Mouse (Mus musculus) liver, adult 2 months (tissue): ENCODE measurements around the gene Pak1ip1. TPM values are rescaled to one million over a fixed set of nuclear protein-coding genes. Genes with fewer than 3 reads are reported as not detected.

ENCODE experiments used
- DNase-seq: peaks from one replicate; pipeline ENCODE4 v3.0.0-alpha.2; 2011; ENCODE audit warnings: low read depth, low spot score; ENCODE audit errors: extremely low read depth
- H3K27ac ChIP-seq: fragments of 200-500 bp; replicated peaks from 2 replicates; pipeline ENCODE4 v1.5.1; 2012; ENCODE audit warnings: low read depth, mild to moderate bottlenecking, control low read depth, inconsistent platforms, low read length; ENCODE audit not compliant: insufficient read depth
- H3K27me3 ChIP-seq: fragments of 200-500 bp; 2 replicates; pipeline ENCODE4 v1.6.1; 2012; ENCODE audit warnings: mild to moderate bottlenecking, moderate library complexity, low read length, inconsistent platforms; ENCODE audit not compliant: control insufficient read depth, insufficient read depth
- H3K36me3 ChIP-seq: fragments of 200-500 bp; 2 replicates; pipeline ENCODE4 v1.6.1; 2012; ENCODE audit warnings: low read length, inconsistent platforms; ENCODE audit not compliant: control insufficient read depth, insufficient read depth
- H3K4me1 ChIP-seq: fragments of 200-500 bp; 2 replicates; pipeline ENCODE4 v1.6.1; 2011; ENCODE audit warnings: low read length; ENCODE audit not compliant: control insufficient read depth, insufficient read depth
- H3K4me3 ChIP-seq: fragments of 200-500 bp; 2 replicates; pipeline ENCODE4 v1.5.1; 2011; ENCODE audit warnings: low read depth, mild to moderate bottlenecking, control low read depth, low read length, moderate library complexity; ENCODE audit not compliant: insufficient read depth
- H3K79me2 ChIP-seq: fragments of 200-500 bp; 2 replicates; pipeline ENCODE4 v1.6.1; 2012; ENCODE audit warnings: inconsistent platforms, mild to moderate bottlenecking, low read length, moderate library complexity; ENCODE audit not compliant: control insufficient read depth, insufficient read depth
- H3K9ac ChIP-seq: fragments of 200-500 bp; 2 replicates; pipeline ENCODE4 v1.6.1; 2012; ENCODE audit warnings: low read depth, mild to moderate bottlenecking, control low read depth, inconsistent platforms, low read length
- CTCF ChIP-seq: fragments of 200-500 bp; IDR thresholded peaks from 2 replicates; pipeline ENCODE4 v1.5.1; 2011; ENCODE audit warnings: low read depth, low read length, control low read depth
- POLR2A ChIP-seq: fragments of 200-500 bp; IDR thresholded peaks from 2 replicates; pipeline ENCODE4 v1.6.1; 2011; ENCODE audit warnings: low read length, control low read depth; ENCODE audit not compliant: insufficient read depth; ENCODE audit errors: extremely low read depth
- WGBS: fragments of 180-500 bp; shearing (Covaris S2); methylation state at CpG from one replicate; pipeline ENCODE4 v1.1.7; 2018; 5-methylcytosine and 5-hydroxymethylcytosine counted together
- polyA plus RNA-seq: library from polyadenylated mRNA; depleted of rRNA; stranded (reverse); fragments of >200 nt; gene quantifications from 2 replicates; pipeline ENCODE4 v1.2.3, GENCODE M21; 2012; rRNA removed
- total RNA-seq: library from RNA; depleted of rRNA; stranded (reverse); fragments of >200 nt; gene quantifications from 2 replicates; pipeline ENCODE4 v1.2.3, GENCODE M21; 2014; rRNA removed

The Pak1ip1 gene
- total RNA-seq, result 28.9 and 35.5 TPM in 2 replicates
- polyA plus RNA-seq, result 33.4 and 34.2 TPM in 2 replicates

DNA sequence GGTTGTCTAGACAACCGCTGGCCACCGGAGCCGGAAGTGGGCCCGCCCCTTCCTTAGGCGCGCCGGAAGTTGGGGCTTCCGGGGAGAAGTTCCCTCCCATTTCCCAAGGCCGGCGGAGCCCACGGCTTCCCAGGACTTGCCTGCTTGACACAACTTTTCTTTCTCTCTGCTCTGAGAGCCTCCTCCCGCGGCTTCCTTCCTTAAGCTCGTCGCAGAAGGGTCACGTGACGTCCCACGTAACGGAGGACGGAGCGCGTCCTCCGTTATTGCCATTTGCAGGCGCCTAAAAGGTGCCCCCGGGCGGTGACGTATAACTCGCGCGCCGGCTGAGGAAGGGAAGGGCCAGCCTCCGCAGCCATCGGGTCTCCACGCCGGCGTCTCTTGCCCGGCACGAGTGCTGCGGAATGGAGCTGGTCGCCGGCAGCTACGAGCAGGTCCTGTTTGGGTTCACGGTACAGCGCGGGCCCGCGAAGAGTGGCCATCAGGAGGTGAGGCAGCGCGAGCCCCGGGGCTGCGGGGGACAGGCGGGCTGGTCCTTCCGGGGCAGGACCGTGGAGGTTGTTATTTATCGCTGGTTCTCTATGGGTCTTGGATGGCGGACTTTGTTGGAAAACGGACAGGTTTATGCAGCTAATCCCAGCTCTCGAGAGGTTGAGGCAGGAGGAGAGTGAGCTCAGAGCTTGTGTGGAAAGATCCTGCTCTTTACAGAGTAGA lies at the start of gene Pak1ip1:
Gene Pak1ip1 (plus strand): TSS at position 98 of the 714 bp plus-strand sequence.
- Histone ChIP-seq H3K4me3 (peak within 1 kb of the TSS; percentile 89), H3K27ac (peak within 1 kb of the TSS; percentile 99), H3K79me2 (peaks cover 15% of the 10 kb centered on the region; the same call in 1 of the 2 replicates), H3K4me1 (peaks cover 17% of the 10 kb centered on the region), H3K27me3 (no peaks in the 10 kb centered on the region), H3K9ac (peak within 1 kb of the TSS; percentile 93), H3K36me3 (no peaks in the 10 kb centered on the region)
- TF ChIP-seq CTCF (no peak), POLR2A (no peak)
- WGBS, result under 1% methylated on average over 58 of the region's 58 CpGs
- DNase-seq, result peak; percentile 81

DNA sequence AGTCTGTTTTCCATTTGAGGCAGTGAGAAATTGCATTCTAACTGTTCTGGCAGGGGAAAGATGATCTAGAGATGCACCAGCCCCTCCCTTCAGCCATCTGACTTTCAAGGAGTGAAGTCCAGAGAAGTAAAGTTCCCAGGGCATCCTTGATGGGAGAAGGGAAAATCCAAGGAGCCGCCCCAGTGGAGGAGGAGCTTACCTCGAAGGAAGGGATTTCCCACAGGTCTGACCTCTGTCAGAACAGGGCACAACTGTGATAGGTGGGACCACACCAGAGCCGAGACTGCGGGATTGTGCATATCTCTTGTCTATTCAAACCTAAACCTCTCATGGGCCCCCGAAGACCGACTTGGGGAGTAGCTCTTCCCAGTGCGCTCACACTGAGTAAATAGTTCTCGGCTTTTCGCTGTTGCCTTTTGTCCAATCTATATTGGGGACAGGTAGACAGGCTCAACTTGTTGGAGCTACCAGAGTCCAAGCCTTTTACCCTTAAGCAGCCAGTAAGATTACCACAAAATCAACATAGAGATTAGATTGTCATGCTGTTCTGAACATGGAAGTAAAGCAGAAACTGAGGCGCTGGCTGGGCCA lies 49.3 kb upstream of the Pak1ip1 start:
- WGBS, result 80% methylated on average over 10 of the region's 10 CpGs
- no peak overlapping the region for H3K4me3 ChIP-seq
- H3K27me3 ChIP-seq, result no peaks in the 10 kb centered on the region
- H3K79me2 ChIP-seq, result peaks cover 13% of the 10 kb centered on the region; the same call in 1 of the 2 replicates
- no peaks in the 10 kb centered on the region for H3K36me3 ChIP-seq
- TF ChIP-seq POLR2A (no peak), CTCF (no peak)
- H3K9ac ChIP-seq, result no peak overlapping the region
- no peak overlapping the region for H3K27ac ChIP-seq
- peaks cover 11% of the 10 kb centered on the region for H3K4me1 ChIP-seq
- no peak for DNase-seq

DNA sequence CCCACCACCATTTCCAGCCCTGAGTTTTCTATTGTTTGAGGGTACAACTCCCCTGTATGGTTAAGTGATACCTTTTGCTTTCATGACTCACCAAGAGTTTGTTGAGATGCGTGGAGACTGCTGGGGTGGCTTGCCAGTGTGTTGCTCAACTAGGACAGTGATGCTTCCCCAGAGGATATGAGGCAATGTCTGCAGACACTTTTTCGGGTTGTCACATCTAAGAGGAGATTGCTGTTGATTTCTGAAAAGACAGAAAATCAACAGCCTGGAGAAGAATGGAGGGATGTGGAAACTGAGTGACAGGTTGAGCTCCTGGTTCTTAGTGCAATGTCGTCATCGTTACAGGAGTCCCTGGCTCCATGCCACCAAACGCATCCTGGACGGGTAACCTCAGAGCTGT lies 47.6 kb upstream of the Pak1ip1 start:
- H3K36me3 ChIP-seq, result peaks cover under 1% of the 10 kb centered on the region; the same call in 1 of the 2 replicates
- H3K79me2 ChIP-seq, result peaks cover 3% of the 10 kb centered on the region; the same call in 1 of the 2 replicates
- no peak overlapping the region for H3K4me3 ChIP-seq
- no peak for TF ChIP-seq POLR2A
- 18% methylated on average over 6 of the region's 6 CpGs for WGBS
- H3K27ac ChIP-seq, result no peak overlapping the region
- H3K9ac ChIP-seq, result no peak overlapping the region
- peak; percentile 36 for DNase-seq
- H3K27me3 ChIP-seq, result no peaks in the 10 kb centered on the region
- peaks cover 6% of the 10 kb centered on the region for H3K4me1 ChIP-seq

DNA sequence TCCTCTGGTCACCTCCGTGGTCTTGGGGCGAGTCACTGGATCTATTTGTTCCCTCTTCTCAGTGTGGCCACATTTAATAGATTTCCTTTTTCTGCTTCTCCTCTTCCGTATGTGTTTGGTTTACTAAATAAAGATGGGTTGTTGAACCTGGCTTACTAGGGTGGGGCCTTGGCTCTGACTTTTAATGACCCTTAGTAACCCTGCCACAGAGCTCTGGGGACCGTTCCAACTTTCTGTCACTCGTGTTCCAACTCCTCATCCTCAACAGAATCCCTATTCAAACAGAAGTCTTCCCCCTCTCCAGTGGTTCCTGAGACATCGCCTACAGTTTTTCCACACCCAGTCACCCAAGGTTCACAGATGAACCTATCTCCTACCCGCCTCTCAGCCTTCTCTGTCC lies 45.0 kb upstream of the Pak1ip1 start:
- H3K4me1 ChIP-seq, result peaks cover 6% of the 10 kb centered on the region
- 20% methylated on average over 7 of the region's 7 CpGs for WGBS
- DNase-seq, result peak; percentile 66
- H3K27me3 ChIP-seq, result no peaks in the 10 kb centered on the region
- no peak overlapping the region for H3K9ac ChIP-seq
- no peak overlapping the region for H3K4me3 ChIP-seq
- H3K79me2 ChIP-seq, result peaks cover 3% of the 10 kb centered on the region; the same call in 1 of the 2 replicates
- H3K36me3 ChIP-seq, result peaks cover 11% of the 10 kb centered on the region
- TF ChIP-seq POLR2A, result no peak
- no peak for TF ChIP-seq CTCF
- no peak overlapping the region for H3K27ac ChIP-seq

DNA sequence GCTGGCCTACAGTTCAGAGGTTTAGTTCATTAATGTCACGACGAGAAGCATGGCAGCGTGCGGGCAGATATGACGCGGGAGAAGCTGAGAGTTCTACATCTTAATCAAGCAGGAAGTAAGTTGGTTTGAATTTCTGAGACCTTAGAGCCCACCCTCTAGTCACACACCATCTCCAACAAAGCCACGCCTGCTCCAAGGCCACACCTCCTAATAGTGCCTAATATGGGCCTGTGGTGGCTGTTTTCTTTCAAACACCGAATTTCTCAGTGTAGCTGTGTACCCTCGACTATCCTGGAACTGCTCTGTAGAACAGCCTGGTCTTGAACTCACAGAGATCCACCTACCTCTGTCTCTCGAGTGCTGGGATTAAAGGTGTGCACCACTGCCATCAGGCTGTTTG lies 33.2 kb upstream of the Pak1ip1 start:
- TF ChIP-seq CTCF (no peak), POLR2A (no peak)
- Histone ChIP-seq H3K79me2 (no peaks in the 10 kb centered on the region), H3K36me3 (no peaks in the 10 kb centered on the region), H3K4me3 (no peak overlapping the region), H3K9ac (no peak overlapping the region), H3K27ac (no peak overlapping the region), H3K4me1 (peaks cover 3% of the 10 kb centered on the region), H3K27me3 (no peaks in the 10 kb centered on the region)
- DNase-seq, result no peak
- WGBS, result 94% methylated on average over 10 of the region's 10 CpGs

DNA sequence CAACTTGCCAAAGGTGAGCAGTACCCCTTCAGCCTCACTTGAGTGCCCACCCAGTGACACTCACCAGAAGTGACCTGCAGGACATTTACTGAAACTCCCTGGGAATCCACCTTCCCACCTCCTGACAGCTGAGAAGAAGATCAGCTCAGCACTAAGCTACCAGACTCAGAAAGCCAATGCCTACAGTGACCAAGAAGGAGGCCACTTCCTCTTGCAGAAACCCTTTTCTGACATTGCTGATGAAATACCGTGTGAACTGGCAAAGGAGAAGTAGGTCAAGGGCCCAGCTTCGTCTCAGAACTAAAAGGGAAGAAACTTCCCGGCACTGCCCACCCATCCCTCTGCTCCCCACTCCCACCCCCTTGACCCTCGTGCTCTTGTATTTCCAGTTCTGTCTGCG lies 32.3 kb upstream of the Pak1ip1 start:
- no peak overlapping the region for H3K9ac ChIP-seq
- no peaks in the 10 kb centered on the region for H3K36me3 ChIP-seq
- H3K4me1 ChIP-seq, result peaks cover 3% of the 10 kb centered on the region
- H3K27me3 ChIP-seq, result no peaks in the 10 kb centered on the region
- H3K27ac ChIP-seq, result no peak overlapping the region
- no peaks in the 10 kb centered on the region for H3K79me2 ChIP-seq
- DNase-seq, result no peak
- TF ChIP-seq POLR2A, result no peak
- TF ChIP-seq CTCF, result no peak
- no peak overlapping the region for H3K4me3 ChIP-seq
- WGBS, result 69% methylated on average over 5 of the region's 5 CpGs
